Mouse (Mus musculus) right cerebral cortex, adult 2 months (tissue): ENCODE data around the gene Tpm3-rs7.
"Not testable (repeated sequence)": the region's sequence is repeated elsewhere in the genome, so short reads cannot be mapped to it uniquely, and the experiment has no call there.

Experiments
- DNase-seq, 2 experiments: peaks; one replicate each; pipeline ENCODE4 v3.0.0; 2021 to 2022; ENCODE audit warnings: low spot score in 2 of 2

Gene Tpm3-rs7

DNA sequence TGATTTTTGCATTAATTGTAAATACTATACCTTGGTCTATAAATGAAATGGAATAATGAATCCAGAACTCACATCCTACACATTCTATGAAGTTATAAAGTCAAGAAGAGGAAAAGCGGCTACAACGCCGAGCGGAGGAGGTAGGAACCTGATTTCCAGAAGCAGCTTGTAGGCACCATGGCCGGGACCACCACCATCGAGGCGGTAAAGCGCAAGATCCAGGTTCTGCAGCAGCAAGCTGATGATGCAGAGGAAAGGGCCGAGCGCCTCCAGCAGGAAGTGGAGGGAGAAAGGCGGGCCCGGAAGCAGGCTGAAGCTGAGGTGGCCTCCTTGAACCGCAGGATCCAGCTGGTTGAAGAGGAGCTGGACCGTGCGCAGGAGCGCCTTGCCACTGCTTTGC, at the start of gene Tpm3-rs7:
Gene Tpm3-rs7, plus strand, starts transcription at position 110 of the 400 bp plus-strand sequence.
- DNase-seq = not testable (repeated sequence)

DNA sequence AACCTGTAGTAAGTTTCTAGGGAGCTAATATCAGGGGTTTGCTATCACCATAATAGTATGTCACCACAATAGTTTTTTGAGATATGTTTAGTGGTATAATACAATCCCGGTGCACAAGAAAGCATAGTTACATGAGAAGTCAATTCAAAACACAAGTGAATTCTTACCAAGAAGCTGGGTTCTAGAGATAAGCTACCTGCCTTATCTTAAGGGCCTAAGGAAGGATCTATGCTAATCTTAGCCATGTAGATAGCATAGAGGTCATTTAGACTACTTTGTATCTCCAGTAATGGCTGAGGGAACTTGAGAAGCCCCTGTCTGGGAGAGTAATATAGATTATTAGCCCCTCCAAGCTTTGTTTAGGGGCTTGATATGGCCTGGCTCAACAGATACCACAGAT, 2.6 kb downstream of the Tpm3-rs7 start:
- DNase-seq = no peak

DNA sequence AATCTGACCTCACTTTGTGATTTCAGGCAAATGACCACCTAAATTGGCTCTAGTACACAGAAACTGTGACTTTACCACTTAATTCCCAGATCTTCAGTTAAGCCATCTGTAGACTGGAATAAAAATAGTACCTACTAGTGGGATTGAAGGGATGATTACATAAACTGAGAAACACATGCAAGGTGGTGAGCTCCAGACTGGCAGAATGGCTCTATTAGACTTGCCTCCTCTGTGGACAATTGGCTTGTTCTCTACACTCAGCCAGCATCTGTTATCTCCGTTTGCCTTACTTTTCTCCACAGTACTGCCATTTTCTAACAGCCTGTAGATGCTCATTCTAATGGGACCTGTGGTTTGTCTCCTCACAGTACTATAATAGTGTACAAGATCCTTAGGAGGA, 49.0 kb downstream of the Tpm3-rs7 start:
- peak; percentile 3 to 9 for DNase-seq
